7 mouse cellular contexts compared by ENCODE assay signal in the genomic region with DNA sequence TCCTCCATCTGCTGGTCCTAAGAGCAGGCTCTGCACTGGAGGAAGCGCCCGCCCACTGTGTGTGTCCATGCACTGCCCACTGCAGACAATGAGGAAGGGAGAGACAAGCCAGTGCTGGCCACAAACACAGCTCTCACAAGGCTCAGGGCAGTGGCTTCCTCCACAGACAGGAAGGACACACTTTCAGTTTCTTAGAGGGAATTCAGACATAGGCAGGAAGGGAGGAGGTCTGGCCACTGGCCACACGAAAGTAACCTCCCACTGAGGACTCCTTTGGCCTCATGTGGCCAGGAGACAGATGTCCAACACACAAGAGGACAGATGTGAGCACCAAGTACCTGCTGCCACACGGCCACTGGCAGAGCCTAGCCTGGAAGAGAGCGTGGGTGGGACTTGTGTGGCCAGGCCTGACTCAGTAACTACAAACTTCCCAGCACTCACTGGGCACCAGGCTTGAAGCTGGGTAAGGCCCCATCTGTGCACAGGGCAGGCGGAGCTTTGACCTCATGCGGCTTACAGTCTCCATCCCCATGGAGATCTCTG. TPM values are rescaled to one million over a fixed set of nuclear protein-coding genes. Genes with fewer than 3 reads are reported as not detected.
DNase-seq lines count a peak whose midpoint lies in the region; ATAC-seq lines count a peak whose summit lies in the region.

No protein-coding gene starts in this region.

- peak overlapping the region; percentile 50 for H3K27ac ChIP-seq in heart, embryonic 15.5 days
- peak overlapping the region; percentile 81 for H3K27ac ChIP-seq in limb, embryonic 11.5 days (replicated peaks; ENCODE audit: low read depth, low read length)

- H3K36me3 ChIP-seq in heart, embryonic 15.5 days = peaks cover 2% of the 10 kb centered on the region; the same call in 1 of the 2 replicates
- H3K36me3 ChIP-seq in limb, embryonic 11.5 days (ENCODE audit: control insufficient read depth, insufficient read depth, low read length) = no peaks in the 10 kb centered on the region

- H3K4me2 ChIP-seq in heart, embryonic 15.5 days = 0 out of 2 replicates have a peak overlapping the region, but pooled peaks have one; percentile 22
- H3K4me2 ChIP-seq in limb, embryonic 11.5 days (ENCODE audit: low read depth, severe bottlenecking) = no peak overlapping the region

- no peak overlapping the region; the same call in 1 of the 2 replicates for H3K9ac ChIP-seq in heart, embryonic 15.5 days
- peak overlapping the region; percentile 12; the same call in 1 of the 2 replicates for H3K9ac ChIP-seq in limb, embryonic 11.5 days (ENCODE audit: low read length)

- no peaks in the 10 kb centered on the region for H3K9me3 ChIP-seq in heart, embryonic 15.5 days (replicated peaks)
- no peaks in the 10 kb centered on the region for H3K9me3 ChIP-seq in limb, embryonic 11.5 days (ENCODE audit: control insufficient read depth, low read length)

- no peaks in the 10 kb centered on the region for H3K27me3 ChIP-seq in heart, embryonic 15.5 days
- H3K27me3 ChIP-seq in limb, embryonic 11.5 days (ENCODE audit: control insufficient read depth, insufficient read depth, low read length) = no peaks in the 10 kb centered on the region

- no peak overlapping the region for H3K4me3 ChIP-seq in heart, embryonic 15.5 days
- no peak overlapping the region for H3K4me3 ChIP-seq in limb, embryonic 11.5 days (ENCODE audit: low read depth, low read length)

- 61% methylated on average over 7 of the region's 7 CpGs for WGBS in heart, embryonic 15.5 days
- WGBS in limb, embryonic 11.5 days = 31% methylated on average over 7 of the region's 7 CpGs

- peak; percentile 52 for ATAC-seq in heart, embryonic 15.5 days (replicated peaks; ENCODE audit: insufficient number of reproducible peaks, insufficient read depth, low FRiP score, low read depth)
- ATAC-seq in limb, embryonic 11.5 days (ENCODE audit: insufficient number of reproducible peaks, low FRiP score, low TSS enrichment, low read depth) = peak; percentile 19; the same call in 1 of the 2 replicates
- ATAC-seq in CD4-positive, CD25-positive, alpha-beta regulatory T cell, adult 4 months = no peak

- H3K4me1 ChIP-seq in heart, embryonic 15.5 days (replicated peaks) = peaks cover 47% of the 10 kb centered on the region
- H3K4me1 ChIP-seq in limb, embryonic 11.5 days (ENCODE audit: control insufficient read depth, insufficient read depth, low read length) = peaks cover 49% of the 10 kb centered on the region

- DNase-seq in 416B (ENCODE audit: low read depth) (peak; percentile 84), NIH3T3 (ENCODE audit: low read depth) (peak; percentile 13)
- peak; percentile 53 for DNase-seq in limb, embryonic 11.5 days (ENCODE audit: low spot score)
- peak; percentile 6 to 27 for DNase-seq in monocyte, adult 2 months (ENCODE audit: low read depth in 1 of 2, low spot score in 2 of 2)
- no peak for DNase-seq in cerebellum, adult 11-12 months

RNA-seq across cellular contexts. Expression of a gene that starts 44.1 kb away (rescaled TPM):
- 71.7 and 74.2 TPM in 2 replicates for polyA plus RNA-seq in heart, embryonic 15.5 days (2015; fragmentation: Nextera tagmentation; extraction: Ambion mirVana)
- polyA plus RNA-seq in limb, embryonic 11.5 days (2014; fragmentation: Nextera tagmentation; extraction: Ambion mirVana) = 72.8 and 73.3 TPM in 2 replicates
- polyA plus RNA-seq in CD4-positive, CD25-positive, alpha-beta regulatory T cell, adult 4 months (2017; shearing (Covaris generic)) = 10 to 100 TPM; 41.0 to 66.6 TPM
